Mouse (Mus musculus): ENCODE data around the gene Gpr179.

Gpr179 gene

DNA sequence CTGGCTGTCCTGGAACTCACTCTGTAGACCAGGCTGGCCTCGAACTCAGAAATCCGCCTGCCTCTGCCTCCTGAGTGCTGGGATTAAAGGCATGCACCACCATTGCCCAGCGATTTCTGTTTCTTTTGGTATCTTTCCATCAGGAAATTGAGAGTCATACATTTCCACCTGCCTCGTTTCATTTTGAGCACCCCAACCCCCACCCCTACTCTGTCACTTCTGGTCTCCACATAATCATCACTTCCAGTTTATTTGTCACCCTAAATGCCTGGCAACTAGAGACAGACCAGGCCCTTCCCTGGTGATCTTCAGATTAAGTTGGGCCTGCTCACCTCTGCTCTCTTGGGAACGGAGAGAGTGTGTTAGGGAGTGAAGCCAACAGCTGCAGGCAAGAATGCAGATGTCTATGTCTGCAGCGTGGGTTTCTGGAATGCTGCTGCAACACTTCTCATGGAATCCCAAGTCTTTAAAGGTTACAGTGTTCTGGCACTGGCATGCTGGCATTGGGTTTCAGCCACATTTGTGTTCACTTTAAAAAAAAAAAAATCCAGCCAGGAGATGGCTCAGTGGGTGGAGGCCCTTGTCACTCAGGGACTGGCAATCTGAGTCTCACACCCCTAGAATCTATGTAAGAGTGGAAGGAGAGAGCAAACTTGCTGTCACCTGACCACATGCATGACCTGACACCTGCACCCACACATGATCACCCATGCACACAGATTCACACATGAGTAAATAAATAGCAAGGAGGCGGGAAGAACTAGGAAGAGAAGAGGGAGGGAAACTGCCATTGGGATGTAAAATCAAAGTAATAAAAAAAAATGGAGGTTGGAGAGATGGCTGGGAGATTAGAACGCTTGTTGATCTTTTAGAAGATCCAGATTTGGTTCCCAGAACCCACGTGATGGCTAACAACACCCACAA, 65.8 kb downstream of the Gpr179 start:
- no peak for DNase-seq

- no peak for DNase-seq
Measured at GRCm38 (mm10) chr11:97284854-97285253, 67.0 kb downstream of the Gpr179 start.

DNA sequence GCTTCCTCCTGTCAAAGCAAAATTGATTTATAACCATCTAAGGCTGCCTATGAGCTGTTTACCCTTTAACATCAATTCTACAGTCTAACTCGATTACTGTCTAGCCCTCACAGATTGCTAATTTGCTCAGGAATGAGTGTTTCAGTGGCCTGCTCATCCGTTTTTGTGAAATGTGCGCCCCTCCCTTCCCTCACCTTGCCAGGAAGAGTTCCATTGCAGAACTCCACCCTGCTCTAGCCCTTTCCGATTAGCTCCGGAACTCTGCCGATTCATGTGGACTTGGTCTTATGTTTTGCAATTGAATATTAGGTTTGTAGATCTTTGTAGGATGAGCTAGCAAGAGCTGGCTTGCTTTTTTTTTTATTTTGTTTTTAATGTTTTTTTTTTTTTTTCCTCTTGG, 69.7 kb downstream of the Gpr179 start:
- DNase-seq: no peak

All from kidney, postnatal 25 days (tissue).